Mouse (Mus musculus): ENCODE measurements around the gene Rhbdd1. TPM values are rescaled to one million over a fixed set of nuclear protein-coding genes. Genes with fewer than 3 reads are reported as not detected.
A peak's percentile ranks its signal among the peaks of the same experiment; 100 is the strongest.

Gene Rhbdd1
- 1 to 10 TPM; 6.3 to 7.1 TPM for total RNA-seq (2021)

GRCm38 (mm10) chr1:82316111-82316745, at the start of gene Rhbdd1:
Gene Rhbdd1 (plus strand): TSS chr1:82316452.
- peak; percentile 99 for DNase-seq (ENCODE audit: low spot score in 2 of 2)
- intact Hi-C loops (cut with DNase I) = loop anchor here (5.0 kb wide), 1 partner anchor 116 kb away; no protein-coding TSS in a partner anchor

- DNase-seq (ENCODE audit: low spot score in 2 of 2) = no peak
These were observed 48.7 kb upstream of the Rhbdd1 start for GRCm38 (mm10) chr1:82267547-82267946.

GRCm38 (mm10) chr1:82272231-82272630, 44.0 kb upstream of the Rhbdd1 start:
- DNase-seq (ENCODE audit: low spot score in 2 of 2) = no peak
- intact Hi-C loops (cut with DNase I) = no loop called here

More at GRCm38 (mm10) chr1:82267547-82267946, 48.7 kb upstream of the Rhbdd1 start:
- intact Hi-C loops (cut with DNase I) = no loop called here

GRCm38 (mm10) chr1:82273529-82273928, 42.7 kb upstream of the Rhbdd1 start:
- no peak for DNase-seq (ENCODE audit: low spot score in 2 of 2)
- intact Hi-C loops (cut with DNase I) = no loop called here

GRCm38 (mm10) chr1:82274361-82274760, 41.9 kb upstream of the Rhbdd1 start:
- no peak for DNase-seq (ENCODE audit: low spot score in 2 of 2)
- intact Hi-C loops (cut with DNase I) = no loop called here

- intact Hi-C loops (cut with DNase I) = loop anchor here (5.0 kb wide), 1 partner anchor 187 kb away; no protein-coding TSS in a partner anchor
These were observed 36.5 kb upstream of the Rhbdd1 start for GRCm38 (mm10) chr1:82279768-82280167.

GRCm38 (mm10) chr1:82281823-82282222, 34.4 kb upstream of the Rhbdd1 start:
- intact Hi-C loops (cut with DNase I) = loop anchor here (5.0 kb wide), 1 partner anchor 190 kb away; no protein-coding TSS in a partner anchor
- DNase-seq (ENCODE audit: low spot score in 2 of 2) = no peak

More at GRCm38 (mm10) chr1:82279768-82280167, 36.5 kb upstream of the Rhbdd1 start:
- DNase-seq (ENCODE audit: low spot score in 2 of 2) = no peak

- intact Hi-C loops (cut with DNase I) = loop anchor here (1.0 to 5.0 kb wide), 2 partner anchors 8 to 191 kb away; partner anchors contain the start of gene Irs1
- DNase-seq (ENCODE audit: low spot score in 2 of 2) = peak; percentile 88 to 91
These were observed 33.1 kb upstream of the Rhbdd1 start for GRCm38 (mm10) chr1:82282992-82283611.

GRCm38 (mm10) chr1:82283901-82284301, 32.4 kb upstream of the Rhbdd1 start:
- peak; percentile 16 to 18 for DNase-seq (ENCODE audit: low spot score in 2 of 2)
- intact Hi-C loops (cut with DNase I) = loop anchor here (1.0 to 5.0 kb wide), 2 partner anchors 7 to 192 kb away; partner anchors contain the start of gene Irs1

GRCm38 (mm10) chr1:82284403-82284802, 31.8 kb upstream of the Rhbdd1 start:
- intact Hi-C loops (cut with DNase I) = loop anchor here (5.0 kb wide), 1 partner anchor 192 kb away; no protein-coding TSS in a partner anchor
- peak; percentile 18 to 19 for DNase-seq (ENCODE audit: low spot score in 2 of 2)

- intact Hi-C loops (cut with DNase I) = loop anchor here (5.0 kb wide), 1 partner anchor 173 kb away; no protein-coding TSS in a partner anchor
- no peak for DNase-seq (ENCODE audit: low spot score in 2 of 2)
These were observed 30.6 kb upstream of the Rhbdd1 start for GRCm38 (mm10) chr1:82285461-82286189.

- DNase-seq (ENCODE audit: low spot score in 2 of 2) = peak in 1 of 2 experiments; percentile 7
- intact Hi-C loops (cut with DNase I) = loop anchor here (5.0 kb wide), 1 partner anchor 174 kb away; no protein-coding TSS in a partner anchor
These were observed 29.8 kb upstream of the Rhbdd1 start for GRCm38 (mm10) chr1:82286190-82287051.

- intact Hi-C loops (cut with DNase I) = loop anchor here (5.0 kb wide), 1 partner anchor 175 kb away; no protein-coding TSS in a partner anchor
- peak in 1 of 2 experiments; percentile 19 for DNase-seq (ENCODE audit: low spot score in 2 of 2)
These were observed 29.0 kb upstream of the Rhbdd1 start for GRCm38 (mm10) chr1:82287052-82287775.

- DNase-seq (ENCODE audit: low spot score in 2 of 2) = no peak
- intact Hi-C loops (cut with DNase I) = loop anchor here (5.0 kb wide), 1 partner anchor 176 kb away; no protein-coding TSS in a partner anchor
These were observed 28.4 kb upstream of the Rhbdd1 start for GRCm38 (mm10) chr1:82287776-82288325.

- intact Hi-C loops (cut with DNase I) = loop anchor here (5.0 kb wide), 1 partner anchor 176 kb away; no protein-coding TSS in a partner anchor
These were observed 27.7 kb upstream of the Rhbdd1 start for GRCm38 (mm10) chr1:82288421-82288990.

GRCm38 (mm10) chr1:82289116-82289989, 26.9 kb upstream of the Rhbdd1 start:
- intact Hi-C loops (cut with DNase I) = loop anchor here (5.0 kb wide), 1 partner anchor 177 kb away; no protein-coding TSS in a partner anchor
- DNase-seq (ENCODE audit: low spot score in 2 of 2) = no peak

More at GRCm38 (mm10) chr1:82288421-82288990, 27.7 kb upstream of the Rhbdd1 start:
- no peak for DNase-seq (ENCODE audit: low spot score in 2 of 2)
